Mouse (Mus musculus): Measurements from ENCODE around the gene Ndufc2. TPM values are rescaled to one million over a fixed set of nuclear protein-coding genes. Genes with fewer than 3 reads are reported as not detected.
"Not testable (repeated sequence)": the region's sequence is repeated elsewhere in the genome, so short reads cannot be mapped to it uniquely, and the experiment has no call there.

Gene Ndufc2
- total and polyA plus RNA-seq, 3 experiments, result 242 to 280 TPM; not detected in 1

DNA sequence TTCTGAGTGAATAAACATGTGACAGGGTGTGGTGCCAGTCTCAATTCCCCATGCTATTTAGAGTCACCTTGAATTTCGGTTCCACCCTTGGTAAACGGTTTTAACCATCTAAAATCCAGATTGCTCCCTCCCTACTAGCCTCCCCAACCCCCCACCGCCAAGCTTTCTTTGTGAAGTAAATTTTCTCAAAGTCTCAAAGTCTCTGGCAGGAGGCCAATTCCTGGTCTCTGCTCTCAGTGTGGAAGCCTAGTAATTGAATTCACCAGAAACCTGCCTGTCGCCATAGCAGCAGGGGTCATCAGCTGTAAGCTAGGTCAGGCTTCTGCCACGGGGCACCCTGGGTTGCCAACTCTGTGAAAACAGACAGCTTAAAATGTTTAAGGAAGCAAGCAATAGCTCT is 29.9 kb downstream of the Ndufc2 start:
- Histone ChIP-seq H3K4me1 (ENCODE audit: control insufficient read depth in 1 of 2, insufficient read depth in 2 of 2, low read length in 2 of 2) (no peaks in the 10 kb centered on the region; a peak in 2 of 4 replicates), H3K27ac (ENCODE audit: control insufficient read depth, low read depth, low read length) (no peak overlapping the region), H3K36me3 (ENCODE audit: control insufficient read depth in 1 of 2, insufficient read depth in 2 of 2, low read length in 2 of 2) (no peaks in the 10 kb centered on the region), H3K9ac (ENCODE audit: control insufficient read depth, low read depth, low read length, poor library complexity, severe bottlenecking) (no peak overlapping the region), H3K79me2 (ENCODE audit: control insufficient read depth, insufficient read depth, low read length, poor library complexity) (no peaks in the 10 kb centered on the region), H3K9me3 (replicated peaks; ENCODE audit: insufficient read depth, low read length) (no peaks in the 10 kb centered on the region), H3K4me3 (ENCODE audit: control insufficient read depth in 1 of 2, insufficient read depth in 1 of 2, low read depth in 2 of 2, low read length in 2 of 2) (no peak overlapping the region), H3K27me3 (ENCODE audit: control insufficient read depth in 1 of 2, insufficient read depth in 2 of 2, low read length in 2 of 2) (no peaks in the 10 kb centered on the region; a peak in 1 of 4 replicates)
- TF ChIP-seq MAZ (IDR thresholded peaks at IDR 0.05; ENCODE audit: low read depth, low read length), result no peak
- TF ChIP-seq RAD21 (IDR thresholded peaks at IDR 0.05; ENCODE audit: low read depth, low read length), result no peak
- TF ChIP-seq GABPA (IDR thresholded peaks at IDR 0.05; ENCODE audit: low read depth, low read length), result no peak
- no peak for TF ChIP-seq MEF2A (IDR thresholded peaks at IDR 0.05; ENCODE audit: extremely low read depth, insufficient replicate concordance, low read depth, low read length, poor library complexity, severe bottlenecking)
- TF ChIP-seq TBP (IDR thresholded peaks at IDR 0.05; ENCODE audit: low read depth, low read length), result no peak
- TF ChIP-seq ELF1 (IDR thresholded peaks at IDR 0.05; ENCODE audit: low read depth, low read length), result no peak
- TF ChIP-seq CHD1 (IDR thresholded peaks at IDR 0.05; ENCODE audit: low read depth, low read length), result no peak
- TF ChIP-seq BHLHE40 (IDR thresholded peaks at IDR 0.05; ENCODE audit: borderline replicate concordance, low read depth, low read length), result no peak
- no peak for TF ChIP-seq RCOR1 (IDR thresholded peaks at IDR 0.05; ENCODE audit: low read depth, low read length)
- no peak for DNase-seq (ENCODE audit: low read depth, low spot score)

- not testable (repeated sequence) for H3K27ac ChIP-seq (ENCODE audit: control insufficient read depth, low read depth, low read length); H3K79me2 ChIP-seq (ENCODE audit: control insufficient read depth, insufficient read depth, low read length, poor library complexity); H3K4me1 ChIP-seq (ENCODE audit: control insufficient read depth in 1 of 2, insufficient read depth in 2 of 2, low read length in 2 of 2); H3K27me3 ChIP-seq (ENCODE audit: control insufficient read depth in 1 of 2, insufficient read depth in 2 of 2, low read length in 2 of 2); H3K4me3 ChIP-seq (ENCODE audit: control insufficient read depth in 1 of 2, insufficient read depth in 1 of 2, low read depth in 2 of 2, low read length in 2 of 2); H3K9me3 ChIP-seq (replicated peaks; ENCODE audit: insufficient read depth, low read length); H3K36me3 ChIP-seq (ENCODE audit: control insufficient read depth in 1 of 2, insufficient read depth in 2 of 2, low read length in 2 of 2); H3K9ac ChIP-seq (ENCODE audit: control insufficient read depth, low read depth, low read length, poor library complexity, severe bottlenecking); DNase-seq (ENCODE audit: low read depth, low spot score)
Observed at GRCm38 (mm10) chr7:97433517-97433916, 33.7 kb downstream of the Ndufc2 start.

GRCm38 (mm10) chr7:97434517-97434916 is 34.7 kb downstream of the Ndufc2 start:
- Histone ChIP-seq H3K9ac (ENCODE audit: control insufficient read depth, low read depth, low read length, poor library complexity, severe bottlenecking) (no peak overlapping the region), H3K4me3 (ENCODE audit: control insufficient read depth in 1 of 2, insufficient read depth in 1 of 2, low read depth in 2 of 2, low read length in 2 of 2) (no peak overlapping the region), H3K27me3 (ENCODE audit: control insufficient read depth in 1 of 2, insufficient read depth in 2 of 2, low read length in 2 of 2) (no peaks in the 10 kb centered on the region; a peak in 2 of 4 replicates), H3K36me3 (ENCODE audit: control insufficient read depth in 1 of 2, insufficient read depth in 2 of 2, low read length in 2 of 2) (no peaks in the 10 kb centered on the region), H3K4me1 (ENCODE audit: control insufficient read depth in 1 of 2, insufficient read depth in 2 of 2, low read length in 2 of 2) (no peaks in the 10 kb centered on the region; a peak in 2 of 4 replicates), H3K9me3 (replicated peaks; ENCODE audit: insufficient read depth, low read length) (no peaks in the 10 kb centered on the region), H3K79me2 (ENCODE audit: control insufficient read depth, insufficient read depth, low read length, poor library complexity) (no peaks in the 10 kb centered on the region), H3K27ac (ENCODE audit: control insufficient read depth, low read depth, low read length) (no peak overlapping the region)
- DNase-seq (ENCODE audit: low read depth, low spot score), result no peak
- TF ChIP-seq TAL1 (IDR thresholded peaks at IDR 0.05; ENCODE audit: low read length), result no peak
- no peak for TF ChIP-seq POLR2AphosphoS2 (IDR thresholded peaks at IDR 0.05; ENCODE audit: low read length)
- TF ChIP-seq MYB (IDR thresholded peaks at IDR 0.05; ENCODE audit: low read depth, low read length), result no peak
- no peak for TF ChIP-seq MAFK (IDR thresholded peaks at IDR 0.05; ENCODE audit: borderline replicate concordance, low read depth, low read length)
- TF ChIP-seq MXI1 (IDR thresholded peaks at IDR 0.05; ENCODE audit: low read depth, low read length), result no peak
- no peak for TF ChIP-seq SIN3A (IDR thresholded peaks at IDR 0.05; ENCODE audit: low read length)
- no peak for TF ChIP-seq SMC3 (IDR thresholded peaks at IDR 0.05; ENCODE audit: low read depth, low read length)
- no peak for TF ChIP-seq ZC3H11A (IDR thresholded peaks at IDR 0.05; ENCODE audit: low read depth, low read length)
- TF ChIP-seq POLR2AphosphoS5 (IDR thresholded peaks at IDR 0.05; ENCODE audit: borderline replicate concordance, low read depth, low read length), result no peak
- TF ChIP-seq JUND (IDR thresholded peaks at IDR 0.05; ENCODE audit: low read depth, low read length), result no peak
- TF ChIP-seq MAX (IDR thresholded peaks at IDR 0.05; ENCODE audit: low read length), result no peak
- no peak for TF ChIP-seq KAT2A (conservative IDR thresholded peaks at IDR 0.05; ENCODE audit: low read depth, low read length)
- TF ChIP-seq UBTF (IDR thresholded peaks at IDR 0.05; ENCODE audit: borderline replicate concordance, insufficient read depth, low read depth, low read length), result no peak
